Mouse (Mus musculus) liver, embryonic 14.5 days (tissue): ENCODE measurements around the gene Fgfr2. TPM values are rescaled to one million over a fixed set of nuclear protein-coding genes. Genes with fewer than 3 reads are reported as not detected.

Experiments
- ATAC-seq: fragments of 200-750 bp; cut with Nextera tagmentation; 2 replicates; pipeline ENCODE4 v1.8.0; 2017; ENCODE audit warnings: moderate number of reproducible peaks, mild to moderate bottlenecking, moderate library complexity; ENCODE audit not compliant: insufficient read depth
- DNase-seq, 3 experiments: peaks; one replicate each; pipeline ENCODE4 v3.0.0-alpha.2; 2012 to 2013; ENCODE audit warnings: low read depth in 3 of 3, low spot score in 3 of 3
- H3K27ac ChIP-seq: fragments of 300-500 bp; sonication (generic); 2 replicates; pipeline ENCODE4 v1.5.1; 2014; ENCODE audit warnings: moderate library complexity, mild to moderate bottlenecking, control low read depth, inconsistent platforms
- H3K27me3 ChIP-seq: fragments of 300-500 bp; sonication (generic); 2 replicates; pipeline ENCODE4 v1.6.1; 2014; ENCODE audit warnings: mild to moderate bottlenecking, low read length, moderate library complexity; ENCODE audit not compliant: control insufficient read depth, insufficient read depth
- H3K36me3 ChIP-seq: fragments of 300-500 bp; sonication (generic); replicated peaks from 2 replicates; pipeline ENCODE4 v1.6.1; 2014; ENCODE audit warnings: low read depth; ENCODE audit not compliant: control insufficient read depth, insufficient read depth
- H3K4me1 ChIP-seq, 2 experiments: fragments of 200-500 bp in 1 of 2; fragments of 300-500 bp in 1 of 2; sonication (generic) in 1 of 2; replicated peaks; 2 replicates each; pipeline ENCODE4 v1.6.1; 2012 to 2014; ENCODE audit warnings: antibody characterized with exemption in 1 of 2, inconsistent platforms in 1 of 2, low read length in 1 of 2; ENCODE audit not compliant: control insufficient read depth in 2 of 2, insufficient read depth in 2 of 2
- H3K4me2 ChIP-seq: fragments of 300-500 bp; sonication (generic); 2 replicates; pipeline ENCODE4 v1.6.1; 2014; ENCODE audit warnings: low read depth, mild to moderate bottlenecking, control low read depth, moderate library complexity
- H3K4me3 ChIP-seq, 2 experiments: fragments of 200-500 bp in 1 of 2; fragments of 300-500 bp in 1 of 2; sonication (generic) in 1 of 2; 2 replicates each; pipeline ENCODE4 v1.5.1; 2012 to 2014; ENCODE audit warnings: low read depth in 2 of 2, low read length in 2 of 2, mild to moderate bottlenecking in 2 of 2, control low read depth in 1 of 2, inconsistent platforms in 1 of 2, moderate library complexity in 1 of 2; ENCODE audit not compliant: insufficient read depth in 1 of 2
- H3K9ac ChIP-seq: fragments of 300-500 bp; sonication (generic); replicated peaks from 2 replicates; pipeline ENCODE4 v1.6.1; 2014; ENCODE audit warnings: mild to moderate bottlenecking, control low read depth, moderate library complexity
- H3K9me3 ChIP-seq: fragments of 300-500 bp; sonication (generic); 2 replicates; pipeline ENCODE4 v1.6.1; 2016; ENCODE audit warnings: low read length, mixed read lengths; ENCODE audit not compliant: control insufficient read depth
- CTCF ChIP-seq: IDR thresholded peaks from 2 replicates; pipeline ENCODE4 v1.5.1; 2016; ENCODE audit warnings: antibody characterized with exemption, low read depth, control low read depth
- EP300 ChIP-seq: IDR thresholded peaks from 2 replicates; pipeline ENCODE4 v1.6.1; 2016; ENCODE audit warnings: antibody characterized with exemption, low read depth
- WGBS: fragments of 180-500 bp; shearing (Covaris S2); extraction: QIAGEN DNeasy Blood & Tissue Kit; methylation state at CpG from one replicate; pipeline ENCODE4 v1.1.7; 2014; ENCODE audit not compliant: insufficient replicate concordance; 5-methylcytosine and 5-hydroxymethylcytosine counted together
- polyA plus RNA-seq, 2 experiments: library from polyadenylated mRNA; depleted of rRNA in 1 of 2; stranded (reverse) in 1 of 2; unstranded in 1 of 2; fragments of >200 nt; fragmentation: Nextera tagmentation in 1 of 2; extraction: Ambion mirVana in 1 of 2; gene quantifications; 2 replicates each; pipeline versions ENCODE4 v1.2.1 to v1.2.3; 2012 to 2014

Gene Fgfr2
- polyA plus RNA-seq, 2 experiments: 7.9 to 8.8 TPM

- no peaks in the 10 kb centered on the region for H3K27me3 ChIP-seq
- ATAC-seq (no peak), DNase-seq (no peak)
- no peak overlapping the region for H3K4me2 ChIP-seq
- H3K36me3 ChIP-seq: no peaks in the 10 kb centered on the region
- TF ChIP-seq EP300 (no peak), CTCF (no peak)
- 48% methylated on average over 13 of the region's 13 CpGs for WGBS
- no peak overlapping the region for H3K4me3 ChIP-seq
- no peak overlapping the region for H3K27ac ChIP-seq
- no peaks in the 10 kb centered on the region; a peak in 1 of 4 replicates for H3K4me1 ChIP-seq
- H3K9me3 ChIP-seq: no peaks in the 10 kb centered on the region
- no peak overlapping the region for H3K9ac ChIP-seq
Observed at GRCm38 (mm10) chr7:130368036-130368826, 2754.9 kb downstream of the Fgfr2 start.

- H3K9ac ChIP-seq: no peak overlapping the region
- no peak overlapping the region for H3K4me3 ChIP-seq
- ATAC-seq (no peak), DNase-seq (no peak)
- no peak for TF ChIP-seq CTCF
- no peak for TF ChIP-seq EP300
- 51% methylated on average over 12 of the region's 12 CpGs for WGBS
- no peak overlapping the region for H3K4me2 ChIP-seq
- H3K36me3 ChIP-seq: no peaks in the 10 kb centered on the region
- no peaks in the 10 kb centered on the region for H3K27me3 ChIP-seq
- no peaks in the 10 kb centered on the region for H3K9me3 ChIP-seq
- no peaks in the 10 kb centered on the region; a peak in 1 of 4 replicates for H3K4me1 ChIP-seq
- H3K27ac ChIP-seq: no peak overlapping the region
Observed at GRCm38 (mm10) chr7:130367222-130368035, 2755.7 kb downstream of the Fgfr2 start.

- DNase-seq: no peak
- H3K4me1 ChIP-seq: no peaks in the 10 kb centered on the region; a peak in 1 of 4 replicates
- no peak overlapping the region for H3K27ac ChIP-seq
- no peak overlapping the region for H3K4me3 ChIP-seq
- whole genome bisulfite sequencing: 77% methylated on average over 10 of the region's 10 CpGs
- H3K9ac ChIP-seq: no peak overlapping the region
- no peak overlapping the region for H3K4me2 ChIP-seq
- no peaks in the 10 kb centered on the region for H3K27me3 ChIP-seq
- TF ChIP-seq EP300 (no peak), CTCF (no peak)
- no peak for ATAC-seq
- no peaks in the 10 kb centered on the region for H3K9me3 ChIP-seq
- no peaks in the 10 kb centered on the region for H3K36me3 ChIP-seq
Observed at GRCm38 (mm10) chr7:130365711-130366110, 2757.4 kb downstream of the Fgfr2 start.

GRCm38 (mm10) chr7:130340412-130341152 is 2782.6 kb downstream of the Fgfr2 start:
- H3K4me3 ChIP-seq: no peak overlapping the region
- 69% methylated on average over 6 of the region's 6 CpGs for WGBS
- DNase-seq (no peak), ATAC-seq (no peak)
- H3K36me3 ChIP-seq: no peaks in the 10 kb centered on the region
- H3K4me1 ChIP-seq: no peaks in the 10 kb centered on the region
- no peak overlapping the region for H3K9ac ChIP-seq
- TF ChIP-seq CTCF (no peak), EP300 (no peak)
- no peak overlapping the region for H3K27ac ChIP-seq
- H3K9me3 ChIP-seq: no peaks in the 10 kb centered on the region
- H3K4me2 ChIP-seq: no peak overlapping the region
- H3K27me3 ChIP-seq: no peaks in the 10 kb centered on the region
